ENCODE assay signal across 16 mouse cellular contexts in genomic region chr1:69101670-69102069, GRCm38 (mm10). TPM values are rescaled to one million over a fixed set of nuclear protein-coding genes. Genes with fewer than 3 reads are reported as not detected.
"Had no signal": no experiment of that assay in that cellular context is flagged by ENCODE, and none has a peak within 500 bp of the region (broad histone marks: within the 10 kb centered on the region; RNA-seq: fewer than 3 reads in every experiment).

No protein-coding gene starts in this region.

- ATAC-seq: intestine, postnatal 0 days; lung, postnatal 0 days; midbrain, embryonic 15.5 days had no signal

- H3K36me3 ChIP-seq: limb, embryonic 10.5 days; liver, embryonic 15.5 days; midbrain, embryonic 15.5 days; stomach, embryonic 15.5 days had no signal

- H3K9ac ChIP-seq: liver, embryonic 15.5 days; midbrain, embryonic 15.5 days; stomach, embryonic 15.5 days had no signal

- H3K27me3 ChIP-seq: midbrain, embryonic 15.5 days had no signal

- H3K4me2 ChIP-seq: liver, embryonic 11.5 days; liver, embryonic 15.5 days; midbrain, embryonic 15.5 days; stomach, embryonic 15.5 days had no signal

- H3K4me1 ChIP-seq: liver, embryonic 15.5 days had no signal

- H3K9me3 ChIP-seq: limb, embryonic 10.5 days; liver, embryonic 15.5 days; midbrain, embryonic 15.5 days; stomach, embryonic 15.5 days had no signal

- H3K4me3 ChIP-seq: limb, embryonic 10.5 days; liver, embryonic 15.5 days; midbrain, embryonic 15.5 days; stomach, embryonic 15.5 days had no signal

- DNase-seq: kidney, adult 8-10 months; kidney, postnatal 25 days; lung, adult 2 months; lung, postnatal 36 days; right cerebral cortex, postnatal 14 days; thymus, adult 2 months; thymus, postnatal 25 days had no signal

- H3K27ac ChIP-seq: limb, embryonic 10.5 days; liver, embryonic 15.5 days; midbrain, embryonic 15.5 days; stomach, embryonic 15.5 days had no signal

RNA-seq across cellular contexts. Expression of gene Erbb4, which starts 6.2 kb away (rescaled TPM):
- total RNA-seq: megakaryocyte progenitor cell, adult 5-6 weeks had no signal
- polyA plus RNA-seq: intestine, postnatal 0 days; spleen, adult 2 months had no signal
